Mouse (Mus musculus) adrenal gland, adult 2 months (tissue): ENCODE measurements around the gene Pgm5. TPM values are rescaled to one million over a fixed set of nuclear protein-coding genes. Genes with fewer than 3 reads are reported as not detected.
A peak's percentile ranks its signal among the peaks of the same experiment; 100 is the strongest.

Source experiments
- DNase-seq: peaks from one replicate; pipeline ENCODE4 v3.0.0; 2021
- polyA plus RNA-seq: library from polyadenylated mRNA; depleted of rRNA; stranded (reverse); fragments of >200 nt; gene quantifications from 2 replicates; pipeline ENCODE4 v1.2.3, GENCODE M21; 2012
- total RNA-seq, 2 experiments: library from RNA; stranded (reverse); gene quantifications; 2 replicates each; pipeline ENCODE4 v1.2.3; 2021

Gene Pgm5
- total and polyA plus RNA-seq, 3 experiments = 7.3 to 89.1 (median 51.9) TPM

DNA sequence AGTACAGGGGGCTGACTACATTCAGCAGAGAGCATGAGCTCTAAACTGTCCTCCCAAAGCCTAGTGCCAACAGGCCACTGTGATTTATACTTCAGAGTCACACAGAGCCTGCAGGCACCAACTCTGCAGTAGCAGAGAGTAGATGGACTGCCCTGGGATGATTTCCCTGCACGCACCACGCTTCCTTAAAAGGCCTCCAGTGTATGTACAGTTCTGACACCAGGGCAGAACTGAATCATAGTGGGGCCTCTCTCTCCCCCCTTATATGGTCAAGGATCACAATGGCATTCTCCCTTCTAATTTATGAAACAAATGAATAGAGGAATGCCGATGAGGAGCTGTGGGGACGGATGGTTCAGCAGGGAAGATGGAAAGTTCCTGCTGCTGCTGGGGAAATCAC is 91.3 kb downstream of the Pgm5 start:
- DNase-seq = no peak

DNA sequence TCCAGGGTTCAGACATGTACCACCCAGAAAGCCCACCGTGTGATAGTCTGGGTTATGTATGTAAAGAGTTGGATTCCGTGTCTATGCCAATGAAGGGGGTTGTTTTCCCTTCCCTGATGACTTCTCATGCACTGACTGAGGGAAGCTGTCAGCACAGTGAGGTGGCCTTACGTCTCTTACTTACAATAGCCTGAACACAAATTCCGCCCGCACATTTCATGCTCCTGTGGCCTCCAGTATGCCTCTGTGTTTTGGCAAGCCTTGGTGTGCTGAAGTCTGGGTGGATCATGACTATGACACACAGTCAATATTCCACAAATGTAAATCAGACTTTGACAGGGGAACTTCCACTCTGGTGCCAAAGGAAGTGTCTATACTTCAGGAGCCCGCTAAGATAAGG is 94.3 kb downstream of the Pgm5 start:
- DNase-seq = no peak

GRCm38 (mm10) chr19:24762473-24763149 is 99.0 kb downstream of the Pgm5 start:
- no peak for DNase-seq

DNA sequence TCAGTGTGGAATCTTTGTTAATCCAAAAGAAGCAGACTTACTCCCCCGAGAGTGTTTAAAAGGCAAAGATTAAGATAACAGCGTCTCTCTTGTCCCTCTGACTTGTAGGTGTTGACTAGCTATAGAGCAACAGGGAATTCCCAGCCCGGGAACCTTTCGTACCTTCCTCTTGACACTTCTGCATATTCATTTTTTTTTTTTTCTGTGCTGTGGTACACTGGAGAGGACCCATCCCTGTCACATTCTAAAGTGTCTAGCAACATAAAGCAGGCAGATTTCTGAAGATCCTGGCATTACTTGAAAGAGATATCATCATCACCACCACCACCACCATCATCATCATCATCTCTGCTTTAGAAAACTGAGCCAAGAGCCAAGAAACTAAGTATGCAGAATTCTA is 105.0 kb downstream of the Pgm5 start:
- DNase-seq = no peak

DNA sequence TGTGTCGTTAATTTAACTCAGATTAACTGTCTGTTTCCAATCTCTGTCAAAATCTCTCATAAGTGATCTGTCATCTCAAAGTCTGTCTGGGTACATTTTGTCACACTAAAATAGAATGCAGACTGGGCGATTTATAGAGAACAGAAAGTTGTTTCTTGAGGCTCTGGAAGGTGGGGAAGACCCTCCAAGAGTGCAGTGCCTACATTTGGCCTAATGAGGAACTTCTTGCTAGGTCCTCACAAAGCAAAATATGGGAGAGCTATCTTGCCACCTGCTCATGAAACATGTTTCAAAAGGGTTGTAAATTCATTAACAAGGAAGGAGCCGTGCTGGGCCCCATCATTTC is 107.2 kb downstream of the Pgm5 start:
- DNase-seq = no peak

DNA sequence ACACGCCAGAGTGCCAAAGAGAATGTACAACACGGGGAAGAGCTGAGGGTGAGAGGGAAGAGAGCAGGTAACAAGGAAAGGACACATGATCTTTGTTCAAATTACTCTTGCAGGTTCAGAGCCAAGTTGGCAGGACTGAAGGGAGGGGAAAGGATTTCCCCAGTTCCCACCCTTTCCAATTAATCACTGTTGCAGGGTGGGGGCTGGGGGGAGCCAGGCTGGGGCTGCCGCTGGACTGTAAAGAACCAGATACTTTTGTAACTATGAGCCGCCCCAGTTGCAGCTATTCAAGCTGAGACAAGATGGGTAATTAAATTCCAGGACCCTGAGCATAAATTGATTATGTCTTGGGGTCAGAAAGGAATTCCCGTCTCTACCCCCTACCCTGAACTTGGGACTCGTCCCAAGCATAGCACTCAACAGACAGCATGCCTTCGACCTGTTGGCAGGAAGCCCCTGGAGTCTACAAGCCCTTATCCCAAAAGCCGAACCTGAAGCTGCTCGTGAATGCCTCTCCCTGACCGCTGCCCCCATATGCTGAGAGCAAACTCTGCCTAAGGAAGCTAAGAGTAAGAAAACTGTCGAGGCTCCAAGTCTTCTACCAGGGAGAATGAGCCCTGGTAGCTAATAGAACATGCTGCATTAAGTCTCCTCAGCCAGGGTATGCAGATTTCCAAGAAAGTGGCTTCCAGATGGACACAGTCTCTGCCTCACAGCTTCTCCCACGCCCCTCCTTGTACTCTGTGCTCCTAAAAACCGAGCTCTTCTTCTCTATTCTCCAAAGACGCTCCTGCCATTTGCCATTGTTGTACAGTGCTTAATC is 107.8 kb downstream of the Pgm5 start:
- DNase-seq = no peak

DNA sequence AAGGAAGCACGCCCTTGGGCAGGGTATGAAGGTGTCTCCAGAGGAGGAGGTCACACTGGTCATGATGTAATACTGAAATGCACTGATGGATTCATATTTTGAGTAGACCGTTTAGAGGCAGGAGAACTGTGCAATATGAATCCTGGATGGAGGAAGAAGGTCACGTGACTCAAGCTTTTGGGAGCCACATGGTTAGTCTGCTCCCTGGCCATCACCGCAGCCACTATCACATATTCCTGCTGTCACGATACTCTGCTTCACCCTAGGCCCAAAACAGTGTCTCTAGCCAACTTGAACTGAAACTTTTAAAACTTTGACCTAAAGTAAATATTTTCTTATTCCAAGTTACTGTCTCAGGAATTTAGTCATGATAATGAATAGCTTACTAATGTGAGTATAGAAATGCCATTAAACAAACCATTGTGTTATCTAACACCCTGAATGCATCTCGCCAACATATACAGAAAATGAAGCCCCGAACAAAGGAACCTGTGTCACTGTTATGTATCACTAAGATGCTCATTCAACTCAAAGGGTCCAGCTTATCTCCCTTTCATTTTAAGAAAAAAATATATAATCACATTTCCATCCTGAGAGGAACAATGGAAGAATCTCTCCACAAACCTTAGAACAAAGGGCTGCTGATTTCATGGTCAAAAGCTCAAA is 108.6 kb downstream of the Pgm5 start:
- DNase-seq = no peak

DNA sequence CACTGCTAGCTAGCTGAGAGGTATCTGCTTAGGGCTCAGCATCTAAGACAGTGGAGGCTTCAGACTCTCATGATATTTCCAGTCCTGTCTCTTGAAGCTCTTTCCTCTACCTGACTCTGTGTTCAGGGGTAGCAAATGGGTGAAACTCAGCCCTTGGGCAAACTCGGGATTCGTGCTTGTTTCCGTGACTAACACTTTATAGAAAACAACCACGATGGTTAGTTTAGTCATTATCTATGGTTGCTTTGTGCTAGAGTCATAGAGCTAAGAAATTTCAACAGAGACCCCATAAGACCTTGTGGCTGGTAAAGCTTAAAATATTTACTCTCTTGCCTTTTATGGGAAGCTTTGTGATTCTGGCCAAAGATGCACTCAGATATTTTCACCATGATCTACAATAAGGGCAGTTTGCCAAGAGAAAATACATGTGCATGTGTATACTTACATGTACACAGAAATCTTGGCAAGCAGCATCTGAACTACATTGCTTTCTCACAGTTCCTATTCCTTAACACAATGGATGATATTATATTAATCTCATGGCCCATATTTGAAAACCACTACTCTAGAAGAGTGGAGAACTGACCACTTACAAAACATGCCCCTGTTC is 115.3 kb downstream of the Pgm5 start:
- DNase-seq = no peak

GRCm38 (mm10) chr19:24742606-24743005 is 119.0 kb downstream of the Pgm5 start:
- DNase-seq = no peak

DNA sequence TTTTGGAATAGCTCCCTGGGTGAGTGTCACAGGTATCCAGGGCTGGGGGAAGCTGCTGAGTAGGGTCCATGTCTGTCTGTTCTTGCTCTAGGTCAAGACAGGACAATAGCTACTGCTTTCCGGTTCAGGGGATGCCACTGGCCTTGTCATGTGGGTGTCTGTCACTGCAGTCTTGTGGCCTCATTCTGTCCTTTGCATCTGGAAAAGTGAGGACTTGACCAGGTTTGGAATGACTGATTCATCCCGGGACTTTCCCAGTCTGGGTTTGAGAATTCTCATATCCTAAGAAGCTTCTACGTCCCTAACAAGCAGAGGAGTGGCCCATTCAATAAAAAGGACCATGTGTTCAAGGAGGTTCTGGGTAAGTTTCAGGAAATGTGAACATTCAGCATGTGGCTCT is 122.9 kb downstream of the Pgm5 start:
- no peak for DNase-seq

DNA sequence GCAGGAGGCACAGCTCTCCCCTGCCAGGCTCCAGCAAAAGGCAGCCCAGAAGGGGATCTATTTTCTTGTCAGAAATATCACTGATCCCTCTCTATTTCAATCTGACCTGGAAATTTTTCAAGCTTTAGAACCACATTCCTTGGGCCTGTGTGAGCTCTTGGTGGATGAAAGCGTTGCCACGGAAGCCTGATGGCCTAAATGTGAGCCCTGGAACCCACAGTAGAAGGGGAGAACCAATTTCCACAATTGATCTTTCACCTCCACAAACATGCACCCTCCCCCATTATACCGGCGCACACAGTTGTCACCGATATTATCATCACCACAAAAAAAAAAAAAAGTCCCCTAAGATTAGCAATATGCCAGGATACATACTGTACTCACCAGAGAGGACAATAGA is 123.6 kb downstream of the Pgm5 start:
- no peak for DNase-seq

DNA sequence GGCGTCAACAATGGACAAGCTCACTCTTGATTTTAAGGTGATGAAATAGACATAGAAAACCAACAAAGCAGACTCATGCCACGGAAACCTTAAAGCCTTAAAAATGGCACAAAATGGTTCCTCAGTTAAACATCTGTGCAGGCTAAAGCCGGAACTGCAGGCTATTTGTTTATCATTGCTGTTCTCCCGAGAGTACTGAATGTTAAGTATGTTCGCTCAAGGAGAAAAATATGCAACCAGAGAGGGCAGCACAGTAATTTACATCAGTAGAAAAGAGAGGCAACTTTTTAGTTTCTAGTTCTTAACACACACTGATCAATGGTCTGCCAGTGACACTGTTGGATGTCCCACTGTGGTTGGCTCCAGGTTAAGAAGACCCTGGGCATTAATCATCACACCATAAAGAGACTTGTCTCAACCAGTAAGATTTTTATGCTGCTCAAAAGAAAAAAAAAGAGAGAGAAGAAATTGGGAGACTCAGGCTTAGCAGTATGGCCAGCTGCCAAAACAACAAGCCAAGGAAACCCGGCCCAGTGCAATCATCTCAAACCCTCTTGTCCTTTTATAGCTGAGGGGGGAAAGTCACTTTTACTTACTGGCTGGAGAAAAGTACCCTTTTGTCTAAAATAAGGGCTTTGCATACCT is 126.0 kb downstream of the Pgm5 start:
- DNase-seq = no peak

DNA sequence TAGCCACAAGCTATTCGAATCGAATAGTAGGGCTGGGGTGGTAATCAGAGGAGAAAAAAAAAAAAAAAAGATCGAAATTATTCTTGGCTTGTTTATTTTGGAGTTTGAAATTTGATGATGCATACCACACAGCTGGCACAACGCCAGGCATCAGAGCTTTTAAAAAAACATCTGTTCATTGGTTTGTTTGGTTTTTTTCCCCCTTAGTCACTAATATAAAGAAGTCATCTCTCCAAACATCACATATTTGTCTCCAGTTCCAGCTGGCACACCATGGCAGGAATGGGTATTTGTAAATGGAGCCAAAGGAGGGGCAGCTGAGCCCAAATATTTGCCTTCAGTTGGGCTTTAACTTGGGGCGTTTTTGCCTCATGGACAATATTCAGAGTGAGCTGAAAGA is 131.0 kb downstream of the Pgm5 start:
- no peak for DNase-seq

DNA sequence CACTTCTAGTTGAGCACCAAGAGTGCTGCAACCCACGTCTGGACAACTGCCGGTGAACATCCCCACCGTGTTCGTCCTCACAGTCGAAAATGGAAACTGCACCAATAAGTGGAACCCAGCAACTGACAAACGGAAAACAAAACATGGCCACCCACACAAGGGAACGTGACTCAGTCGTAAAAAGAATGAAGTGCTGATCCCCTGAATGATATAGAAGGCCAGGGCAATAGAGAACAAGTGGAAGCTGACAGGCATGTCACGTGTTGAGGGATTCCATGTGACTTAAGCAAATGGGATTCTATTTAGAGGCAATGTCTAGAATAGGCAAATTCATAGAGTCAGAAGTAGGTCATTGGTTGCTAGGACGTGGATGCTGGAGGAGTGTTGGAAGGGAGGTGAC is 137.3 kb downstream of the Pgm5 start:
- no peak for DNase-seq

- peak; percentile 51 for DNase-seq
These were observed 141.2 kb downstream of the Pgm5 start for GRCm38 (mm10) chr19:24720448-24720847.

- DNase-seq = no peak
These were observed 142.2 kb downstream of the Pgm5 start for GRCm38 (mm10) chr19:24719504-24719903.

DNA sequence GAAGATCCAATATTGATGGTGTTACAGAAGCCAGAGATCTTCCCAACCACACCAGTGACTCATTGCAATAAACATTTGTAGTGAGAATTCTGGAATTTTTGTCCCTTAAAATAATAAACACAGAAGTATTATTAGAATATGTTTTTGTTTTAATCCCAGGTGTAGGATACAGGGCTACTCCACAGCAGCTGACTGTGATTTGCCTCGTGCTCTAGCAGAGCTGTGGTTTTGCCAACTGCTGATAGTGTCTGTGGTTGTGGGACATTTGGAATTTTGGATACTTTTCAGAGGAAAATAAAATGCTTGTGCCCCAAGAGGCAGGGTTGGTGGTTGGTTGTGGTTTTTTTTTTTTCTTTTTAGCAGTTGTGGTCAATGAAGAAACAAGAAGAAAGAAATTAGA is 143.6 kb downstream of the Pgm5 start:
- no peak for DNase-seq

- DNase-seq = no peak
These were observed 145.2 kb downstream of the Pgm5 start for GRCm38 (mm10) chr19:24716303-24717097.

DNA sequence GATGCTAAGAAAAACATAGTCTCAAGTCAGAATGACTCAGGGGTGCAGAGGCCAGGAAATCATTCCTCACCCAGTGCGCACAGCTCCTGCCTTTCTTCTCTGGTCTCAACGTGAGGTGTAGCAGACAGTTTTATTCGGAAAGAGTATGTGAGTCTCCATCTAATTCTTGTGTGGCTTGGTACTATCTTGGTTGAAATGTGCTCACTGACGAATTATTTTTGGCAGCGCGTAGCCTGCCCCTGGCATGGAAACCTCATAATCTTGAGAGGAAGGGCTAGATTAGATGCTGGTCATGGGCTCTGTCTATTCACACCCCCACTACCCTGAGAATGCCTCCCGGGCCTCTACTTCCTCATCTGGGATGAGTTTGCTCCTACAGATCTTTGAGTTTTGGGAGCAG is 153.6 kb downstream of the Pgm5 start:
- no peak for DNase-seq

GRCm38 (mm10) chr19:24707071-24707906 is 154.4 kb downstream of the Pgm5 start:
- no peak for DNase-seq

DNA sequence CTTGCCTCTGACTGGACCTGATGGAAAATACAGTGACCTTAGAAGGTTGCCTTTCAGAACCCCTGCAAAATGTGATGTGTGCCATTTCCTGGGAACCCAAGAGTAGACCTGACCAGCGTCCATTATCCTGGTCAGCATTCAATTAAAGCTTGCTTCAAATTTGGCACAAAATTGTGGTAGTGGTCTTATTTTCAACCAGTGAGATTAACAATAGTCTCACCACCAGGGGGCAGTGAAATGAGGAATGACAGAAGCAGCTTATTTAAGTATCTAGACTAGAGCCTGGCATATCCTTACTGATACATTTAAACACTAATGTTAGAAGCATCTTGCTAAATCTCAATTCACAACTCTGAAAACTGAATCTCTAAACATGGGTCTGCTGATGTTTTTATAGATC is 156.3 kb downstream of the Pgm5 start:
- no peak for DNase-seq
